Mouse (Mus musculus) MEL (cell line): Measurements from ENCODE around the gene Slc9a5. TPM values are rescaled to one million over a fixed set of nuclear protein-coding genes. Genes with fewer than 3 reads are reported as not detected.

Source experiments
- DNase-seq: peaks from one replicate; pipeline ENCODE4 v3.0.0; 2011; ENCODE audit warnings: low read depth, low spot score
- H3K27ac ChIP-seq: 2 replicates; pipeline ENCODE4 v1.5.1; 2012; ENCODE audit warnings: low read depth, mild to moderate bottlenecking, control low read depth, low read length, moderate library complexity; ENCODE audit not compliant: control insufficient read depth
- H3K27me3 ChIP-seq, 2 experiments: fragments of 150-350 bp in 1 of 2; sonication (generic) in 1 of 2; 2 replicates each; pipeline ENCODE4 v1.6.1; 2012; ENCODE audit warnings: low read length in 2 of 2, mild to moderate bottlenecking in 2 of 2, improper control_type of control experiment in 1 of 2, moderate library complexity in 1 of 2; ENCODE audit not compliant: insufficient read depth in 2 of 2, control insufficient read depth in 1 of 2
- H3K36me3 ChIP-seq, 2 experiments: 2 replicates each; pipeline ENCODE4 v1.6.1; 2012 to 2014; ENCODE audit warnings: low read length in 2 of 2, improper control_type of control experiment in 1 of 2, inconsistent platforms in 1 of 2, mild to moderate bottlenecking in 1 of 2; ENCODE audit not compliant: insufficient read depth in 2 of 2, control insufficient read depth in 1 of 2
- H3K4me1 ChIP-seq, 2 experiments: fragments of 150-350 bp in 1 of 2; sonication (generic) in 1 of 2; 2 replicates each; pipeline ENCODE4 v1.6.1; 2012; ENCODE audit warnings: low read length in 2 of 2, improper control_type of control experiment in 1 of 2, mild to moderate bottlenecking in 1 of 2; ENCODE audit not compliant: insufficient read depth in 2 of 2, control insufficient read depth in 1 of 2
- H3K4me3 ChIP-seq, 2 experiments: fragments of 150-350 bp in 1 of 2; sonication (generic) in 1 of 2; 2 replicates each; pipeline ENCODE4 v1.5.1; 2012; ENCODE audit warnings: low read depth in 2 of 2, low read length in 2 of 2, mild to moderate bottlenecking in 2 of 2, moderate library complexity in 2 of 2, control low read depth in 1 of 2, improper control_type of control experiment in 1 of 2; ENCODE audit not compliant: control insufficient read depth in 1 of 2, insufficient read depth in 1 of 2
- H3K79me2 ChIP-seq: 2 replicates; pipeline ENCODE4 v1.6.1; 2012; ENCODE audit warnings: mild to moderate bottlenecking, low read length, moderate library complexity; ENCODE audit not compliant: control insufficient read depth, poor library complexity, insufficient read depth
- H3K9ac ChIP-seq: 2 replicates; pipeline ENCODE4 v1.6.1; 2012; ENCODE audit warnings: low read depth, mild to moderate bottlenecking, control low read depth, low read length, moderate library complexity; ENCODE audit not compliant: control insufficient read depth, poor library complexity, severe bottlenecking
- H3K9me3 ChIP-seq: fragments of 150-350 bp; sonication (generic); replicated peaks from 2 replicates; pipeline ENCODE4 v1.6.1; 2012; ENCODE audit warnings: mild to moderate bottlenecking, low read length, improper control_type of control experiment, moderate library complexity; ENCODE audit not compliant: insufficient read depth
- CHD1 ChIP-seq: IDR thresholded peaks from 2 replicates; pipeline ENCODE4 v1.6.1; 2012; ENCODE audit warnings: low read depth, mild to moderate bottlenecking, inconsistent platforms, low read length, improper control_type of control experiment
- CTCF ChIP-seq, 3 experiments: IDR thresholded peaks in 2 of 3; conservative IDR thresholded peaks in 1 of 3; 2 replicates each; pipeline ENCODE4 v1.5.1; 2011 to 2012; ENCODE audit warnings: low read length in 3 of 3, low read depth in 2 of 3, mild to moderate bottlenecking in 2 of 3, improper control_type of control experiment in 1 of 3, inconsistent platforms in 1 of 3, mixed read lengths in 1 of 3, moderate library complexity in 1 of 3; ENCODE audit not compliant: control insufficient read depth in 1 of 3, insufficient read depth in 1 of 3, poor library complexity in 1 of 3, severe bottlenecking in 1 of 3
- ELF1 ChIP-seq: IDR thresholded peaks from 2 replicates; pipeline ENCODE4 v1.6.1; 2014; ENCODE audit warnings: low read depth, mild to moderate bottlenecking, inconsistent platforms, low read length, improper control_type of control experiment, moderate library complexity
- EP300 ChIP-seq, 2 experiments: IDR thresholded peaks; 2 replicates each; pipeline ENCODE4 v1.6.1; 2011; ENCODE audit warnings: improper control_type of control experiment in 2 of 2, low read length in 2 of 2, low read depth in 1 of 2, mild to moderate bottlenecking in 1 of 2
- ETS1 ChIP-seq: IDR thresholded peaks from 2 replicates; pipeline ENCODE4 v1.6.1; 2012; ENCODE audit warnings: low read depth, mild to moderate bottlenecking, inconsistent platforms, low read length, improper control_type of control experiment, moderate library complexity
- GABPA ChIP-seq: IDR thresholded peaks from 2 replicates; pipeline ENCODE4 v1.6.1; 2012; ENCODE audit warnings: low read depth, mild to moderate bottlenecking, inconsistent platforms, low read length, improper control_type of control experiment, moderate library complexity
- HCFC1 ChIP-seq: IDR thresholded peaks from 2 replicates; pipeline ENCODE4 v1.6.1; 2012; ENCODE audit warnings: low read depth, mild to moderate bottlenecking, inconsistent platforms, low read length, improper control_type of control experiment, moderate library complexity
- JUND ChIP-seq: IDR thresholded peaks from 2 replicates; pipeline ENCODE4 v1.6.1; 2011; ENCODE audit warnings: low read depth, mild to moderate bottlenecking, improper control_type of control experiment, low read length
- MEF2A ChIP-seq: IDR thresholded peaks from 2 replicates; pipeline ENCODE4 v1.6.1; 2014; ENCODE audit warnings: low read depth, mild to moderate bottlenecking, inconsistent platforms, low read length, improper control_type of control experiment; ENCODE audit not compliant: poor library complexity, insufficient replicate concordance, severe bottlenecking; ENCODE audit errors: extremely low read depth
- MYB ChIP-seq: IDR thresholded peaks from 2 replicates; pipeline ENCODE4 v1.6.1; 2011; ENCODE audit warnings: mild to moderate bottlenecking, low read depth, low read length, improper control_type of control experiment
- POLR2AphosphoS5 ChIP-seq: IDR thresholded peaks from 2 replicates; pipeline ENCODE4 v1.6.1; 2012; ENCODE audit warnings: low read depth, borderline replicate concordance, mild to moderate bottlenecking, inconsistent platforms, low read length, moderate library complexity, mixed read lengths
- RAD21 ChIP-seq: IDR thresholded peaks from 2 replicates; pipeline ENCODE4 v1.6.1; 2011; ENCODE audit warnings: mild to moderate bottlenecking, low read depth, low read length, improper control_type of control experiment
- SIN3A ChIP-seq: IDR thresholded peaks from 2 replicates; pipeline ENCODE4 v1.6.1; 2012; ENCODE audit warnings: low read length, improper control_type of control experiment, inconsistent platforms
- SMC3 ChIP-seq: IDR thresholded peaks from 2 replicates; pipeline ENCODE4 v1.6.1; 2011; ENCODE audit warnings: low read depth, low read length, improper control_type of control experiment
- TAL1 ChIP-seq: IDR thresholded peaks from 2 replicates; pipeline ENCODE4 v1.6.1; 2012; ENCODE audit warnings: mild to moderate bottlenecking, inconsistent platforms, low read length, moderate library complexity, mixed read lengths
- TCF12 ChIP-seq: IDR thresholded peaks from 2 replicates; pipeline ENCODE4 v1.6.1; 2014; ENCODE audit warnings: low read depth, mild to moderate bottlenecking, inconsistent platforms, low read length, improper control_type of control experiment, moderate library complexity
- UBTF ChIP-seq: IDR thresholded peaks from 2 replicates; pipeline ENCODE4 v1.6.1; 2012; ENCODE audit warnings: low read depth, mild to moderate bottlenecking, inconsistent platforms, low read length, improper control_type of control experiment, moderate library complexity, borderline replicate concordance; ENCODE audit not compliant: insufficient read depth
- USF1 ChIP-seq: IDR thresholded peaks from 2 replicates; pipeline ENCODE4 v1.6.1; 2014; ENCODE audit warnings: low read depth, mild to moderate bottlenecking, inconsistent platforms, low read length, improper control_type of control experiment, moderate library complexity
- USF2 ChIP-seq, 2 experiments: IDR thresholded peaks; 2 replicates each; pipeline ENCODE4 v1.6.1; 2011 to 2012; ENCODE audit warnings: improper control_type of control experiment in 2 of 2, low read length in 2 of 2, borderline replicate concordance in 1 of 2, inconsistent platforms in 1 of 2, low read depth in 1 of 2, mild to moderate bottlenecking in 1 of 2; ENCODE audit not compliant: insufficient read depth in 1 of 2
- ZC3H11A ChIP-seq: IDR thresholded peaks from 2 replicates; pipeline ENCODE4 v1.6.1; 2012; ENCODE audit warnings: low read depth, mild to moderate bottlenecking, inconsistent platforms, low read length, improper control_type of control experiment
- ZKSCAN1 ChIP-seq: IDR thresholded peaks from 2 replicates; pipeline ENCODE4 v1.6.1; 2012; ENCODE audit warnings: low read depth, mild to moderate bottlenecking, inconsistent platforms, low read length, improper control_type of control experiment, moderate library complexity
- ZMIZ1 ChIP-seq: IDR thresholded peaks from 2 replicates; pipeline ENCODE4 v1.6.1; 2012; ENCODE audit warnings: low read depth, mild to moderate bottlenecking, inconsistent platforms, low read length, improper control_type of control experiment, moderate library complexity
- ZNF384 ChIP-seq: IDR thresholded peaks from 2 replicates; pipeline ENCODE4 v1.6.1; 2012; ENCODE audit warnings: low read depth, mild to moderate bottlenecking, inconsistent platforms, low read length, improper control_type of control experiment
- polyA plus RNA-seq, 2 experiments: library from polyadenylated mRNA; stranded (reverse) in 1 of 2; unstranded in 1 of 2; fragments of >175 nt in 1 of 2; fragments of >200 nt in 1 of 2; gene quantifications; 2 replicates each; pipeline versions ENCODE4 v1.2.1 to v1.2.4; 2012; ENCODE audit warnings: low replicate concordance in 2 of 2, low read depth in 1 of 2; ENCODE audit not compliant: insufficient read length in 2 of 2, insufficient read depth in 1 of 2, missing spikeins in 1 of 2
- total RNA-seq: library from RNA; depleted of rRNA; stranded (reverse); fragments of 300-350 nt; gene quantifications from 2 replicates; pipeline ENCODE4 v1.2.3, GENCODE M21; 2012

Gene Slc9a5
- total and polyA plus RNA-seq, 3 experiments: 0.12 to 1.9 TPM; not detected in 1

GRCm38 (mm10) chr8:105384070-105384469, 35.4 kb downstream of the Slc9a5 start:
- H3K36me3 ChIP-seq: no peaks in the 10 kb centered on the region
- H3K79me2 ChIP-seq: no peaks in the 10 kb centered on the region
- H3K27me3 ChIP-seq: no peaks in the 10 kb centered on the region; a peak in 1 of 4 replicates
- TF ChIP-seq SMC3 (peak; percentile 59), ETS1 (no peak), UBTF (no peak), POLR2AphosphoS5 (no peak), CTCF (IDR thresholded peaks at IDR 0.05 in 2 of 3, conservative IDR thresholded peaks at IDR 0.05 in 1 of 3; ENCODE audit: control insufficient read depth in 1 of 3, insufficient read depth in 1 of 3, low read depth in 2 of 3, low read length in 3 of 3, poor library complexity in 1 of 3, severe bottlenecking in 1 of 3) (peak; percentile 35 to 61 (median 45); a peak in 4 of 6 replicates), ZC3H11A (peak; percentile 58), ZNF384 (no peak), MEF2A (no peak), ZKSCAN1 (no peak), MYB (no peak), TCF12 (no peak), USF2 (IDR thresholded peaks at IDR 0.05; ENCODE audit: borderline replicate concordance in 1 of 2, insufficient read depth in 1 of 2, low read depth in 1 of 2, low read length in 2 of 2) (no peak), RAD21 (peak; percentile 77), ELF1 (no peak), JUND (no peak), SIN3A (no peak), EP300 (IDR thresholded peaks at IDR 0.05; ENCODE audit: low read depth in 1 of 2, low read length in 2 of 2) (no peak), HCFC1 (no peak), GABPA (no peak), ZMIZ1 (no peak), TAL1 (no peak), CHD1 (no peak), USF1 (no peak)
- no peaks in the 10 kb centered on the region for H3K9me3 ChIP-seq
- DNase-seq: peak; percentile 53
- H3K9ac ChIP-seq: no peak overlapping the region
- no peak overlapping the region for H3K27ac ChIP-seq
- no peaks in the 10 kb centered on the region for H3K4me1 ChIP-seq
- H3K4me3 ChIP-seq: no peak overlapping the region
